Comparison of ENCODE assay signal across 8 mouse cellular contexts in the genomic region with DNA sequence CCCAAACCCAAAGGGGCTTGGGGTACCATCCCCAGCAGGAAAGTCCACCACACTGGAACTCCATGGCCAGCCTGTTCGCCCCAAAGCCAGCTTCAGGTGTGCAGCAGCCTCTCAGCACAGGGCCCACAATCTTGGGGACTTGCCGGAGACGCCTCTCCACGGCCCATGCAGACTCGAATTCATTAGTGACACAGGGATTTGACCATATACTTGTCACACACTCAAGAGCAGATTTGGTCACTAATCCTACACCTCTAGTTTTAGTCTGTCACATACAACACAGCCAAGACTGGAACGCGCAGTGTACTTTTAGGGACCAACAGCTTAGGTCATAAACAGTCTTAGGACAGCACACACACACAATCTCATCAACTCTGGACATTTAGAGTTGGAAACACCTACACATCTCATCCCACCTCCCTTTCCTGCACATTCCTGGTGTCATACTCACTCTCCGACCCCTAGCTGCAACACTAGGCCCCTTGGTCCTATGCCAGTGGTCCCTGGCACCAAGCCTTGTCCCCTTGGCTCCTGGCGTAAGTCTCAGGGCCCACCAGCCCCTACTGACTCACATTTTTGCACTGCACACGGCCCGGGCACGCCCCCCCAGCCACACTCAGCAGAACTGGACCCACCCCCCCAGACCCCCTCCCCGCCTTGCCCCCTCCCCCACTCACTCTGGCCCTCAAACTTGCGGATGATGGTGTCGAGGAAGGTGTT. TPM values are rescaled to one million over a fixed set of nuclear protein-coding genes. Genes with fewer than 3 reads are reported as not detected.
DNase-seq lines count a peak whose midpoint lies in the region; ATAC-seq and TF ChIP-seq lines count a peak whose summit lies in the region.

No protein-coding gene starts in this region.

- TF ChIP-seq EP300 in liver, postnatal 0 days (IDR thresholded peaks at IDR 0.05; ENCODE audit: low read depth): no peak

- H3K4me1 ChIP-seq in heart, embryonic 10.5 days: peaks cover 83% of the 10 kb centered on the region
- peaks cover 2 to 21% of the 10 kb centered on the region in 2 experiments; a peak in 2 of 4 replicates for H3K4me1 ChIP-seq in ES-E14 (ENCODE audit: control insufficient read depth in 2 of 2, insufficient read depth in 2 of 2, low read length in 2 of 2, poor library complexity in 1 of 2)
- H3K4me1 ChIP-seq in heart, embryonic 16.5 days (ENCODE audit: control insufficient read depth, insufficient read depth, low read length): peaks cover 42% of the 10 kb centered on the region
- H3K4me1 ChIP-seq in liver, postnatal 0 days (ENCODE audit: insufficient read depth): peaks cover 17% of the 10 kb centered on the region

- H3K9me3 ChIP-seq in heart, embryonic 10.5 days: no peaks in the 10 kb centered on the region
- no peaks in the 10 kb centered on the region for H3K9me3 ChIP-seq in ES-E14 (ENCODE audit: control insufficient read depth, insufficient read depth, low read depth, low read length)
- no peaks in the 10 kb centered on the region for H3K9me3 ChIP-seq in heart, embryonic 16.5 days (replicated peaks; ENCODE audit: control insufficient read depth, low read length)
- no peaks in the 10 kb centered on the region for H3K9me3 ChIP-seq in liver, postnatal 0 days (ENCODE audit: low read length)

- no peak for TF ChIP-seq CTCF in liver, postnatal 0 days (IDR thresholded peaks at IDR 0.05; ENCODE audit: low read depth)

- H3K36me3 ChIP-seq in heart, embryonic 10.5 days: peaks cover 24% of the 10 kb centered on the region
- H3K36me3 ChIP-seq in ES-E14 (ENCODE audit: control insufficient read depth, insufficient read depth, low read length, poor library complexity, severe bottlenecking): no peaks in the 10 kb centered on the region
- H3K36me3 ChIP-seq in heart, embryonic 16.5 days (ENCODE audit: control insufficient read depth, insufficient read depth): no peaks in the 10 kb centered on the region
- H3K36me3 ChIP-seq in liver, postnatal 0 days (replicated peaks; ENCODE audit: insufficient read depth, low read length): no peaks in the 10 kb centered on the region

- peak overlapping the region; percentile 78; the same call in 1 of the 2 replicates for H3K9ac ChIP-seq in ES-E14 (ENCODE audit: insufficient read depth, low read depth, low read length, poor library complexity, severe bottlenecking)
- H3K9ac ChIP-seq in heart, embryonic 16.5 days (ENCODE audit: low read length): peak overlapping the region; percentile 98
- H3K9ac ChIP-seq in liver, postnatal 0 days (replicated peaks): no peak overlapping the region; the same call in 1 of the 2 replicates

- H3K4me2 ChIP-seq in heart, embryonic 16.5 days (ENCODE audit: low read depth, low read length): peak overlapping the region; percentile 87
- H3K4me2 ChIP-seq in liver, postnatal 0 days (ENCODE audit: low read depth, low read length): peak overlapping the region; percentile 82

- H3K27me3 ChIP-seq in heart, embryonic 10.5 days (ENCODE audit: insufficient read depth, poor library complexity, severe bottlenecking): peaks cover 35% of the 10 kb centered on the region
- H3K27me3 ChIP-seq in heart, embryonic 16.5 days (ENCODE audit: control insufficient read depth, insufficient read depth, low read length): no peaks in the 10 kb centered on the region
- peaks cover 68% of the 10 kb centered on the region for H3K27me3 ChIP-seq in liver, postnatal 0 days (ENCODE audit: insufficient read depth, low read length)

- WGBS in heart, embryonic 10.5 days: 23% methylated on average over 15 of the region's 15 CpGs
- WGBS in heart, embryonic 16.5 days: 23% methylated on average over 12 of the region's 15 CpGs
- WGBS in liver, postnatal 0 days (ENCODE audit: insufficient replicate concordance): 51% methylated on average over 14 of the region's 15 CpGs

- H3K4me3 ChIP-seq in heart, embryonic 10.5 days: peak overlapping the region; percentile 88
- H3K4me3 ChIP-seq in ES-E14 (ENCODE audit: insufficient read depth in 1 of 2, low read depth in 1 of 2, low read length in 2 of 2, poor library complexity in 1 of 2, severe bottlenecking in 1 of 2): peak overlapping the region; percentile 75 to 86
- H3K4me3 ChIP-seq in heart, embryonic 16.5 days (ENCODE audit: low read length): peak overlapping the region; percentile 84
- peak overlapping the region; percentile 46 for H3K4me3 ChIP-seq in liver, postnatal 0 days (ENCODE audit: low read depth, low read length)

- in situ Hi-C loops in ES-E14 (cut with MboI; ENCODE audit: low sequenced_read_pairs in 2 of 2, unreplicated experiment in 2 of 2): no loop called here

- ATAC-seq in heart, embryonic 16.5 days (replicated peaks; ENCODE audit: extremely low read depth, insufficient read depth, low FRiP score): no peak
- no peak for ATAC-seq in liver, postnatal 0 days

- DNase-seq in heart, embryonic 10.5 days (ENCODE audit: low spot score): no peak
- DNase-seq in heart, adult 18-20 months: no peak
- no peak for DNase-seq in ES-E14 (ENCODE audit: low read depth, low spot score)
- no peak for DNase-seq in liver, postnatal 0 days
- DNase-seq in urinary bladder, postnatal 14 days (ENCODE audit: low spot score): no peak
- no peak for DNase-seq in embryo, embryonic 9.5 days (ENCODE audit: extremely low spot score)
- DNase-seq in urinary bladder, postnatal 25 days (ENCODE audit: low spot score): no peak

- H3K27ac ChIP-seq in heart, embryonic 10.5 days: peak overlapping the region; percentile 99
- no peak overlapping the region for H3K27ac ChIP-seq in ES-E14 (ENCODE audit: insufficient read depth, low read depth, low read length, poor library complexity, severe bottlenecking)
- peak overlapping the region; percentile 98 for H3K27ac ChIP-seq in heart, embryonic 16.5 days (ENCODE audit: low read length)
- H3K27ac ChIP-seq in liver, postnatal 0 days (ENCODE audit: low read depth): no peak overlapping the region

TF ChIP-seq in ES-E14, 5 proteins besides CTCF, POLR2A, EP300 and RAD21:
- TF ChIP-seq ZNF384 (IDR thresholded peaks at IDR 0.05; ENCODE audit: low read depth, low read length) (no peak), ZC3H11A (IDR thresholded peaks at IDR 0.05; ENCODE audit: borderline replicate concordance, low read depth, low read length) (no peak), MAFK (IDR thresholded peaks at IDR 0.05; ENCODE audit: insufficient read depth, low read depth, low read length) (no peak), HCFC1 (IDR thresholded peaks at IDR 0.05; ENCODE audit: borderline replicate concordance, insufficient read depth, low read length) (no peak), CHD2 (IDR thresholded peaks at IDR 0.05; ENCODE audit: low read depth, low read length) (no peak)

RNA-seq across cellular contexts. Expression of a gene that starts 0.7 kb away (rescaled TPM):
- 28.8 and 32.2 TPM in 2 replicates for polyA plus RNA-seq in heart, embryonic 10.5 days (2016; fragmentation: Nextera tagmentation; extraction: Ambion mirVana)
- 10 to 100 TPM; 52.6 to 61.1 TPM for total RNA-seq in heart, adult 18-20 months (2021)
- 6.5 and 7.7 TPM in 2 replicates for total RNA-seq in ES-E14 (2012; rRNA removed)
- polyA plus RNA-seq in heart, embryonic 16.5 days (2015; fragmentation: Nextera tagmentation; extraction: Ambion mirVana): 18.0 and 25.2 TPM in 2 replicates
- 0.05 and 0.08 TPM in 2 replicates for polyA plus RNA-seq in liver, postnatal 0 days (2015; fragmentation: Nextera tagmentation; extraction: Ambion mirVana)

RNA-seq across cellular contexts. Expression of a gene that starts 13.9 kb away (rescaled TPM):
- 23.2 and 40.8 TPM in 2 replicates for polyA plus RNA-seq in heart, embryonic 10.5 days (2016; fragmentation: Nextera tagmentation; extraction: Ambion mirVana)
- total RNA-seq in heart, adult 18-20 months (2021): 10 to 100 TPM; 21.8 to 22.6 TPM
- total RNA-seq in ES-E14 (2012; rRNA removed): 2.2 and 5.8 TPM in 2 replicates
- polyA plus RNA-seq in heart, embryonic 16.5 days (2015; fragmentation: Nextera tagmentation; extraction: Ambion mirVana): 27.3 and 31.9 TPM in 2 replicates
- polyA plus RNA-seq in liver, postnatal 0 days (2015; fragmentation: Nextera tagmentation; extraction: Ambion mirVana): 1.7 and 1.8 TPM in 2 replicates

RNA-seq across cellular contexts. Expression of a gene that starts 41.3 kb away (rescaled TPM):
- 1.2 and 2.3 TPM in 2 replicates for polyA plus RNA-seq in heart, embryonic 10.5 days (2016; fragmentation: Nextera tagmentation; extraction: Ambion mirVana)
- 1 to 10 TPM in 1 of 2 experiments, under 1 TPM in 1; 0.75 to 1.4 TPM for total RNA-seq in heart, adult 18-20 months (2021)
- 3.7 and 8.2 TPM in 2 replicates for total RNA-seq in ES-E14 (2012; rRNA removed)
- 2.3 and 2.6 TPM in 2 replicates for polyA plus RNA-seq in heart, embryonic 16.5 days (2015; fragmentation: Nextera tagmentation; extraction: Ambion mirVana)
- polyA plus RNA-seq in liver, postnatal 0 days (2015; fragmentation: Nextera tagmentation; extraction: Ambion mirVana): 0.25 and 0.48 TPM in 2 replicates

RNA-seq across cellular contexts. Expression of a gene that starts 42.8 kb away (rescaled TPM):
- polyA plus RNA-seq in heart, embryonic 10.5 days (2016; fragmentation: Nextera tagmentation; extraction: Ambion mirVana): 62.7 and 81.3 TPM in 2 replicates
- total RNA-seq in heart, adult 18-20 months (2021): 10 to 100 TPM; 87.2 to 90.7 TPM
- total RNA-seq in ES-E14 (2012; rRNA removed): 46.5 and 70.5 TPM in 2 replicates
- 71.1 and 77.3 TPM in 2 replicates for polyA plus RNA-seq in heart, embryonic 16.5 days (2015; fragmentation: Nextera tagmentation; extraction: Ambion mirVana)
- polyA plus RNA-seq in liver, postnatal 0 days (2015; fragmentation: Nextera tagmentation; extraction: Ambion mirVana): 20.3 and 22.3 TPM in 2 replicates

Comparison
In these comparisons a context has a peak if more than half of its experiments do, and no peak if none do; other contexts are left out.
1. H3K27ac ChIP-seq: peak in heart, embryonic 10.5 days (single experiment) and heart, embryonic 16.5 days (single experiment); none in ES-E14 (single experiment) and liver, postnatal 0 days (single experiment).
2. RNA of a gene that starts 0.7 kb away (polyA plus RNA-seq): 28.8 to 32.2 TPM in heart, embryonic 10.5 days and 18.0 to 25.2 TPM in heart, embryonic 16.5 days; 0.05 to 0.08 TPM in liver, postnatal 0 days; every median in the first group is over 10 times any median in the second.
3. Peak in every context shown above with its lines, with median percentiles within 50 percentile points of each other: H3K4me3 ChIP-seq.